Mouse (Mus musculus): ENCODE measurements around the gene Fam8a1. TPM values are rescaled to one million over a fixed set of nuclear protein-coding genes. Genes with fewer than 3 reads are reported as not detected.

The Fam8a1 gene
- total RNA-seq, 2 experiments from 2014 or later, result 86.4 to 87.4 TPM

GRCm38 (mm10) chr13:46682921-46683320 is 13.6 kb downstream of the Fam8a1 start:
- intact Hi-C loops (cut with DNase I), result no loop called here
- no peak for DNase-seq (ENCODE audit: extremely low spot score in 1 of 2, low spot score in 2 of 2)
- Histone ChIP-seq H3K27ac (no peak overlapping the region), H3K4me3 (no peak overlapping the region)
- TF ChIP-seq CTCF (IDR thresholded peaks at IDR 0.05), result no peak

GRCm38 (mm10) chr13:46683370-46683769 is 14.0 kb downstream of the Fam8a1 start:
- no peak overlapping the region for H3K4me3 ChIP-seq
- no peak for TF ChIP-seq CTCF (IDR thresholded peaks at IDR 0.05)
- intact Hi-C loops (cut with DNase I), result no loop called here
- H3K27ac ChIP-seq, result no peak overlapping the region
- no peak for DNase-seq (ENCODE audit: extremely low spot score in 1 of 2, low spot score in 2 of 2)

GRCm38 (mm10) chr13:46690559-46691241 is 21.4 kb downstream of the Fam8a1 start:
- Histone ChIP-seq H3K4me3 (no peak overlapping the region), H3K27ac (no peak overlapping the region)
- intact Hi-C loops (cut with DNase I), result no loop called here
- no peak for DNase-seq (ENCODE audit: extremely low spot score in 1 of 2, low spot score in 2 of 2)
- TF ChIP-seq CTCF (IDR thresholded peaks at IDR 0.05), result no peak

GRCm38 (mm10) chr13:46695296-46695908 is 26.1 kb downstream of the Fam8a1 start:
- TF ChIP-seq CTCF (IDR thresholded peaks at IDR 0.05), result no peak
- intact Hi-C loops (cut with DNase I), result no loop called here

GRCm38 (mm10) chr13:46695932-46696331 is 26.6 kb downstream of the Fam8a1 start:
- TF ChIP-seq CTCF (IDR thresholded peaks at IDR 0.05), result no peak

More at GRCm38 (mm10) chr13:46695296-46695908, 26.1 kb downstream of the Fam8a1 start:
- H3K27ac ChIP-seq, result no peak overlapping the region
- H3K4me3 ChIP-seq, result no peak overlapping the region
- DNase-seq (ENCODE audit: extremely low spot score in 1 of 2, low spot score in 2 of 2), result no peak

GRCm38 (mm10) chr13:46696788-46697187 is 27.5 kb downstream of the Fam8a1 start:
- intact Hi-C loops (cut with DNase I), result no loop called here
- Histone ChIP-seq H3K27ac (no peak overlapping the region), H3K4me3 (no peak overlapping the region)
- no peak for DNase-seq (ENCODE audit: extremely low spot score in 1 of 2, low spot score in 2 of 2)
- no peak for TF ChIP-seq CTCF (IDR thresholded peaks at IDR 0.05)

More at GRCm38 (mm10) chr13:46695932-46696331, 26.6 kb downstream of the Fam8a1 start:
- Histone ChIP-seq H3K27ac (no peak overlapping the region), H3K4me3 (no peak overlapping the region)
- no peak for DNase-seq (ENCODE audit: extremely low spot score in 1 of 2, low spot score in 2 of 2)
- intact Hi-C loops (cut with DNase I), result no loop called here

- H3K4me3 ChIP-seq, result no peak overlapping the region
- DNase-seq (ENCODE audit: extremely low spot score in 1 of 2, low spot score in 2 of 2), result no peak
- no peak for TF ChIP-seq CTCF (IDR thresholded peaks at IDR 0.05)
- H3K27ac ChIP-seq, result no peak overlapping the region
- intact Hi-C loops (cut with DNase I), result no loop called here
These were observed 30.1 kb downstream of the Fam8a1 start for GRCm38 (mm10) chr13:46699372-46699771.

GRCm38 (mm10) chr13:46701486-46701885 is 32.2 kb downstream of the Fam8a1 start:
- intact Hi-C loops (cut with DNase I), result no loop called here
- DNase-seq (ENCODE audit: extremely low spot score in 1 of 2, low spot score in 2 of 2), result no peak
- TF ChIP-seq CTCF (IDR thresholded peaks at IDR 0.05), result no peak
- H3K4me3 ChIP-seq, result no peak overlapping the region
- no peak overlapping the region for H3K27ac ChIP-seq

- H3K4me3 ChIP-seq, result no peak overlapping the region
- no peak for DNase-seq (ENCODE audit: extremely low spot score in 1 of 2, low spot score in 2 of 2)
- intact Hi-C loops (cut with DNase I), result no loop called here
- TF ChIP-seq CTCF (IDR thresholded peaks at IDR 0.05), result no peak; the same call in 1 of the 2 replicates
- H3K27ac ChIP-seq, result no peak overlapping the region
These were observed 33.8 kb downstream of the Fam8a1 start for GRCm38 (mm10) chr13:46703138-46703537.

GRCm38 (mm10) chr13:46713486-46713885 is 44.2 kb downstream of the Fam8a1 start:
- no peak for DNase-seq (ENCODE audit: extremely low spot score in 1 of 2, low spot score in 2 of 2)
- intact Hi-C loops (cut with DNase I), result loop anchor here (5.0 kb wide), 1 partner anchor 36 kb away; no protein-coding TSS in a partner anchor
- TF ChIP-seq CTCF (IDR thresholded peaks at IDR 0.05), result no peak
- no peak overlapping the region for H3K27ac ChIP-seq
- H3K4me3 ChIP-seq, result no peak overlapping the region

- DNase-seq (ENCODE audit: extremely low spot score in 1 of 2, low spot score in 2 of 2), result no peak
- no peak overlapping the region for H3K27ac ChIP-seq
- H3K4me3 ChIP-seq, result no peak overlapping the region
- TF ChIP-seq CTCF (IDR thresholded peaks at IDR 0.05), result no peak
- intact Hi-C loops (cut with DNase I), result no loop called here
These were observed 46.8 kb downstream of the Fam8a1 start for GRCm38 (mm10) chr13:46715976-46716639.

GRCm38 (mm10) chr13:46718893-46719400 is 49.6 kb downstream of the Fam8a1 start:
- TF ChIP-seq CTCF (IDR thresholded peaks at IDR 0.05), result no peak
- no peak for DNase-seq (ENCODE audit: extremely low spot score in 1 of 2, low spot score in 2 of 2)
- intact Hi-C loops (cut with DNase I), result no loop called here

More at GRCm38 (mm10) chr13:46718893-46719400, 49.6 kb downstream of the Fam8a1 start:
- H3K4me3 ChIP-seq, result no peak overlapping the region
- no peak overlapping the region for H3K27ac ChIP-seq

Data from left cerebral cortex, adult 2 months (tissue).